Mouse (Mus musculus) myocyte (in vitro differentiated cells): ENCODE measurements at regions not wholly inside any gene's neighbourhood (a gene's known extent, or its start where the extent isn't known, plus 50 kb on each side); places are given as distances from the start of the nearest gene placed in this dataset.

Experiments
- CEBPB ChIP-seq: IDR thresholded peaks from 2 replicates; pipeline ENCODE4 v1.6.1; 2011; ENCODE audit warnings: mild to moderate bottlenecking, moderate library complexity; ENCODE audit not compliant: poor library complexity, insufficient read depth, severe bottlenecking
- E2F4 ChIP-seq: IDR thresholded peaks from one replicate; pipeline ENCODE4 v1.6.1; 2011; ENCODE audit warnings: mild to moderate bottlenecking, control low read depth, moderate library complexity; ENCODE audit not compliant: insufficient read depth
- MAX ChIP-seq: IDR thresholded peaks from one replicate; pipeline ENCODE4 v1.6.1; 2011; ENCODE audit warnings: low read depth, mild to moderate bottlenecking, control low read depth
- MYOD1 ChIP-seq, 3 experiments: IDR thresholded peaks; one replicate each; pipeline ENCODE4 v1.6.1; 2011; ENCODE audit warnings: control low read depth in 2 of 3, low read depth in 2 of 3, mild to moderate bottlenecking in 2 of 3, moderate library complexity in 1 of 3; ENCODE audit not compliant: insufficient read length in 2 of 3, control insufficient read depth in 1 of 3
- MYOG ChIP-seq, 3 experiments: IDR thresholded peaks; one replicate each; pipeline ENCODE4 v1.6.1; 2011; ENCODE audit warnings: control low read depth in 2 of 3, low read depth in 2 of 3, mild to moderate bottlenecking in 2 of 3; ENCODE audit not compliant: insufficient read length in 2 of 3, control insufficient read depth in 1 of 3, insufficient read depth in 1 of 3
- POLR2A ChIP-seq: IDR thresholded peaks from one replicate; pipeline ENCODE4 v1.6.1; 2011; ENCODE audit warnings: low read depth, mild to moderate bottlenecking, control low read depth, moderate library complexity; ENCODE audit not compliant: insufficient read length
- POLR2AphosphoS2 ChIP-seq: IDR thresholded peaks from one replicate; pipeline ENCODE4 v1.6.1; 2011; ENCODE audit warnings: low read depth, control low read depth; ENCODE audit not compliant: insufficient read length
- REST ChIP-seq: IDR thresholded peaks from one replicate; pipeline ENCODE4 v1.6.1; 2011; ENCODE audit warnings: mild to moderate bottlenecking, control low read depth, moderate library complexity; ENCODE audit not compliant: insufficient read depth, insufficient read length
- SRF ChIP-seq: IDR thresholded peaks from one replicate; pipeline ENCODE4 v1.6.1; 2011; ENCODE audit warnings: low read depth; ENCODE audit not compliant: control insufficient read depth, insufficient read length
- TCF12 ChIP-seq: IDR thresholded peaks from one replicate; pipeline ENCODE4 v1.6.1; 2011; ENCODE audit warnings: mild to moderate bottlenecking, control low read depth; ENCODE audit not compliant: poor library complexity, insufficient read depth, severe bottlenecking
- TCF3 ChIP-seq: IDR thresholded peaks from one replicate; pipeline ENCODE4 v1.6.1; 2011; ENCODE audit warnings: low read depth, control low read depth; ENCODE audit not compliant: insufficient read length
- USF1 ChIP-seq: IDR thresholded peaks from one replicate; pipeline ENCODE4 v1.6.1; 2011; ENCODE audit warnings: low read depth, mild to moderate bottlenecking, control low read depth, moderate library complexity

DNA sequence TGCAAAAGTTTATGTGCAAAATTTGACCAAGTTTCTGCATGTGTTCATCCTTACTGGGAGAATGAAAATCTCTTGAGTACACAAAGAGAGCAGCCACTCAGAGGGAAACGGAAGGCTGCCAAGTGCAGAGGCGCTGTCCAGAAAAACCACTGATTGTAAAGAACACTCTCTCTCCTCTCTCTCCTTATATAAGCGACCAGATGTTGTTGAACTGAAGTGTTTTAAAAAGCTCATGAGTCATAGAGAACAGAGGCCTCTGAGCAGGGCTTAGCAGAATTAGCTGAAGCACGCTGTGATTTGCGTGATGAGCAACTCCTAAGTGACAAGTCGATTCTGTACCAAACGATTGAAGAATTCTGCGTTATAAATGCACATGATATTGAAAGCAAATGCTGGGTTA lies 68.5 kb upstream of the Arhgap21 start:
- TF ChIP-seq SRF (no peak), POLR2A (no peak), USF1 (no peak), POLR2AphosphoS2 (no peak), E2F4 (no peak), REST (no peak), MAX (no peak), MYOD1 (IDR thresholded peaks at IDR 0.05; ENCODE audit: control insufficient read depth in 1 of 3, insufficient read length in 2 of 3, low read depth in 2 of 3) (no peak), CEBPB (no peak), TCF3 (no peak), MYOG (IDR thresholded peaks at IDR 0.05; ENCODE audit: control insufficient read depth in 1 of 3, insufficient read depth in 1 of 3, insufficient read length in 2 of 3, low read depth in 2 of 3) (no peak), TCF12 (no peak)
